Mouse (Mus musculus) midbrain, embryonic 10.5 days (tissue): ENCODE measurements at regions not wholly inside any gene's neighbourhood (a gene's known extent, or its start where the extent isn't known, plus 50 kb on each side); places are given as distances from the start of the nearest gene placed in this dataset.
"Not testable (repeated sequence)": the region's sequence is repeated elsewhere in the genome, so short reads cannot be mapped to it uniquely, and the experiment has no call there.

Experiments
- DNase-seq: peaks from one replicate; pipeline ENCODE4 v3.0.0-alpha.2; 2017; ENCODE audit warnings: low spot score
- H3K27ac ChIP-seq: fragments of 300-500 bp; sonication (generic); replicated peaks from 2 replicates; pipeline ENCODE4 v1.5.1; 2016; ENCODE audit warnings: mild to moderate bottlenecking
- H3K27me3 ChIP-seq: fragments of 300-500 bp; sonication (generic); 2 replicates; pipeline ENCODE4 v1.6.1; 2016; ENCODE audit warnings: low read depth, mild to moderate bottlenecking; ENCODE audit not compliant: poor library complexity, severe bottlenecking
- H3K36me3 ChIP-seq: fragments of 300-500 bp; sonication (generic); 2 replicates; pipeline ENCODE4 v1.6.1; 2016; ENCODE audit warnings: mild to moderate bottlenecking, moderate library complexity
- H3K4me1 ChIP-seq: fragments of 300-500 bp; sonication (generic); 2 replicates; pipeline ENCODE4 v1.6.1; 2016
- H3K4me3 ChIP-seq: fragments of 300-500 bp; sonication (generic); 2 replicates; pipeline ENCODE4 v1.5.1; 2016; ENCODE audit warnings: mild to moderate bottlenecking, moderate library complexity
- H3K9me3 ChIP-seq: fragments of 300-500 bp; sonication (generic); replicated peaks from 2 replicates; pipeline ENCODE4 v1.6.1; 2016; ENCODE audit warnings: mild to moderate bottlenecking
- WGBS: fragments of 180-500 bp; shearing (Covaris S2); methylation state at CpG from one replicate; pipeline ENCODE4 v1.1.7; 2016; 5-methylcytosine and 5-hydroxymethylcytosine counted together

DNA sequence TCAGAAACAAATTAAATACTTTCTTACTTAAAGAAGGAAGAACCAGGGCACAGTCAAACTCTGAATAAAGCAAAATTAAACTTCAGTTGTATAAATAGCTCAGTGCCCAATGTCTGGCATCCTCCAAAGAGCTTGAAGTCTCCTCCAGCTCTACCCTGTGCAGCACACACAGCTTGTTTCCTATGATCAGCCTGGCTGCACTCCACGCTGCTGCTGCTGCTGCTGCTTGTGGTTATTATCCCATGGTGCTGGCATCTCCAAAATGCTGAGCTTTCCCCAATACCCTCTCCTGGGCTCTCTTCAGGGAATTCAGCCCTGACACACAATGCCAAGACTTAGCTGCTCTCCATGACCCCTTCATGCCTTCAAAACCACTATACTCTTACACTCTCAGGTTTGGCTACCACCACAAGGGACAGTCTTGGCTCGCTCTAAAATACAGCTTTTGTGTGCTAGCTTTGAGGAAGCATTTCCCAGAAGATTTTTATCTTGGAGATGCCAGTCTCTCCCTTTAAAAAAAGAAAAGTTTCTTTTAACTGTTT lies 121.0 kb downstream of the Rab10 start:
- not testable (repeated sequence) for H3K4me3 ChIP-seq, H3K36me3 ChIP-seq, H3K4me1 ChIP-seq, H3K9me3 ChIP-seq, H3K27me3 ChIP-seq, H3K27ac ChIP-seq, DNase-seq
- WGBS, result 66% methylated on average over 2 of the region's 2 CpGs

DNA sequence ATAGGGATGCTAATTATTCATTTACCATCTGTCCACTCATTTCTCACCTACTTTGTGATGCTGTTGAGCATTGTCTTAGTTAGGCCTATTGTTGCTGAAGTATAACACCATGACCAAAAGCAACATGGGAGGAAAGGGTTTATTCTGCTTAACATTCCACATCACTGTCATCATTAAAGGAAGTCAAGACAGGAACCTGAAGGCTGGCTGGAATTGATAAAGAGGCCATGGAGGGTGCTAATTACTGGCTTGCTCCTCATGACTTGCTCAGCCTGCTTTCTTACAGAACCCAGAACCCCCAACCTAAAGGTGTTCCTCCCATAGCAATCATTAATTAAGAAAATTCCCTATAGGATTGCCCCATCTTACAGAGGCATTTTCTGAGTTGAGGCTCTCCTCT lies 121.6 kb downstream of the Rab10 start:
- Histone ChIP-seq H3K9me3 (no peaks in the 10 kb centered on the region), H3K4me3 (no peak overlapping the region), H3K4me1 (no peaks in the 10 kb centered on the region), H3K27me3 (no peaks in the 10 kb centered on the region), H3K27ac (no peak overlapping the region), H3K36me3 (no peaks in the 10 kb centered on the region)
- no peak for DNase-seq

DNA sequence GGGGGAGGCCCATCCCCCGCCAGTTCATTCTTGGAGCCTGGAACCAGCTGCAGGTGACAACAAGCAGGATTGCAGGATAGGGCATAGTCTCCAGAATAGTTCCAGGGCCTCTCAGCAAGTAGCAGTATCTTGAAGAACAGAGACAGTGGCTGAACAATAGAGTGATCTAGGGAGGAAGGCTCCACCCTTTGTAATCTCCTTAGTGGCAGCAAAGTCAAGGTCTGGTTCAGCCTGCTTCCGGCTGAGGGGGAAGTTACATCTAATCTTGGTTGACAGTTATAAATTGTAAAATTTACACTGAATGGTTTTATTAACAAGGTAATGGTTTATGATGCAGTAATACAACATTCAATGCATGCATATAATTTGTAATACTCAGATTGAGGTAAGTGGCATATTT lies 136.4 kb downstream of the Rab10 start:
- no peaks in the 10 kb centered on the region for H3K27me3 ChIP-seq
- H3K4me1 ChIP-seq, result peaks cover 7% of the 10 kb centered on the region
- H3K4me3 ChIP-seq, result no peak overlapping the region
- H3K36me3 ChIP-seq, result no peaks in the 10 kb centered on the region
- H3K27ac ChIP-seq, result no peak overlapping the region
- H3K9me3 ChIP-seq, result no peaks in the 10 kb centered on the region
- DNase-seq, result no peak
- 83% methylated on average over 2 of the region's 2 CpGs for WGBS

DNA sequence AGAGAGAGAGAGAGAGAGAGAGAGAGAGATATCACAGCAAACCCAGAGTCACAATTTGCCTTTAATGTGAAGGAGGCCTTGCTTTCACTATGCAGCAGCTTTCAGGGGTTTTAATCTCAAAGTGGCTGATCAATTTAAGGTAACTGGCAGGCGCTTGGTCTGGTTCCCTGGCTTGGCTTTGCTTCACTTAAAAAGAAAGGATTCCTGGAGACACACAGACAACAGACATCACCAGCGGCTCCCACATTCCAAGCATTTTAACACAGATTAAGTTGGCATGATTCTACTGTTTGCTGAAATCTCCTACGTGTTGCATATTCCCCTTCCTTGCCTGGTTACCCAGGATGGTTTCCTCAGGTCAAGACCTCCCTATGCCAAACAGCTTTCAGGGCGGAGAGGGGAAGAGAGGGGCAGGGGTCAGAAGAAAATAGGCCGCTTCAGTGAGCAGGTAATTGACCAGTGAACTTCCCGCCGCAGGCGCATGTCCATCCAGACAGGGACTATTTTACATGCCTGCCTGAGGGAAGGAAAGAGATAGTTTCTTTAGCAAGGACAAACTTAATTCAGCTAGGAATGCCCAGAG lies 140.0 kb downstream of the Rab10 start:
- H3K4me1 ChIP-seq, DNase-seq, H3K36me3 ChIP-seq, H3K9me3 ChIP-seq, H3K27ac ChIP-seq, H3K27me3 ChIP-seq, H3K4me3 ChIP-seq: not testable (repeated sequence)
- 27% methylated on average over 8 of the region's 8 CpGs for WGBS

DNA sequence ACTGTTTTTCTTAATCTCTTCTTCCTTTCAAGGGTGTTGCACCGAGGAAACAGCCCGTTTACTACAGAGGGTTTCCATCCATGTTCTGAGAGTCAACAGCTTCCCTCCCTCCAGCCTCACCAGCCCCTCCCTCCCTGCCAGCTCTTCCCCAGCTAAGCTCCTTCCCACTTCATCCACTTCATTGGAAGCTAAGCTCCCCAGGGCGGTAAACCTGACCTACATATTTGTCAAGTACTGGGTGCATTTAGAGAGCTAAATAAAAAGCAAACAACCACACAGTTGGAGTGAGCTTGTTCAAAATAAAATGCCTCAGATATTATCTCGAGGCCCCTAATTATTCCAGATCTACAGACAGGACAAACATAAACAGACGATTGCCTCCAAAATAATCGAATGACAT lies 148.1 kb downstream of the Rab10 start:
- DNase-seq, H3K36me3 ChIP-seq, H3K27me3 ChIP-seq, H3K27ac ChIP-seq, H3K4me1 ChIP-seq, H3K4me3 ChIP-seq, H3K9me3 ChIP-seq: not testable (repeated sequence)
- WGBS, result 70% methylated on average over 6 of the region's 6 CpGs

DNA sequence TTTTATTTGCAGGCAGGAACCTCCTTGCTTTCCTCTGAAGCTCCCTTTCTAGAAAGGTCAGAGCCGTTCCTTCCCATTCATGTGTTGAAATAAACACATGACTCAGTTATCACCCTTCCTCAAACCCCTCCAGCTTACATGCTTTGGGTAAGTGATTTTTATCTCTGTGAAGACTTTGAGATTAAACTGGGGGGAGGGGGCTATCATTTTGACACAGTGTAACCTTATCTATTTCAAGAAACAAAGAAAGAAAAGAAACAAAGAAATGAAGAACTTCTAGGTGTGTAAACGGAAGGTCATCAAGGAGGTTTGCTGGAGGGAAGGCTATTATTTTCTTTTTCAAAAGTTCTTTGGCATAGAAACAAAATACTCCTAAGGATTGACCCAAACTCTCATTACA lies 151.0 kb downstream of the Rab10 start:
- WGBS, result 91% methylated on average over 2 of the region's 2 CpGs
- not testable (repeated sequence) for H3K36me3 ChIP-seq, H3K27ac ChIP-seq, DNase-seq, H3K4me1 ChIP-seq, H3K9me3 ChIP-seq, H3K4me3 ChIP-seq, H3K27me3 ChIP-seq

DNA sequence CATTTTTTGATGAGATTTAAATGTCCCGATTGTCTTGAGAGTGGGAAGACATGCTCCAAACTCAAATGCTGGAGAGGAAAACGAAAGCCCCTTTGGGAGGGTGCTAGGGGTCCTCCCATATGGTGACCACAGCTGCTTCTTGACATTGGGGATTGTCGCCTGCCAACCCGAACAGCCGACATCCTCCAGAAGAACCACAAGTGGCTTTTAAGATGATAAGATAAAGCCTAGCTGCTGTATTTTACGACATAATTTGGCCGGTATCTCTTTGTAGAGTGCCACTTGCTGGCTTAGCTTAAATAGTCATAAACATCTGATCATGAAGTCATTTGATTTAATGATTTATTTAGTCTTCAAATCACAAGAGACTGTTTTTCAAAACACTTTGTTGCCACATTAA lies 156.1 kb downstream of the Rab10 start:
- H3K4me1 ChIP-seq, DNase-seq, H3K27me3 ChIP-seq, H3K4me3 ChIP-seq, H3K27ac ChIP-seq, H3K36me3 ChIP-seq: not testable (repeated sequence)
- 91% methylated on average over 7 of the region's 7 CpGs for WGBS
- peaks cover 24% of the 10 kb centered on the region for H3K9me3 ChIP-seq

DNA sequence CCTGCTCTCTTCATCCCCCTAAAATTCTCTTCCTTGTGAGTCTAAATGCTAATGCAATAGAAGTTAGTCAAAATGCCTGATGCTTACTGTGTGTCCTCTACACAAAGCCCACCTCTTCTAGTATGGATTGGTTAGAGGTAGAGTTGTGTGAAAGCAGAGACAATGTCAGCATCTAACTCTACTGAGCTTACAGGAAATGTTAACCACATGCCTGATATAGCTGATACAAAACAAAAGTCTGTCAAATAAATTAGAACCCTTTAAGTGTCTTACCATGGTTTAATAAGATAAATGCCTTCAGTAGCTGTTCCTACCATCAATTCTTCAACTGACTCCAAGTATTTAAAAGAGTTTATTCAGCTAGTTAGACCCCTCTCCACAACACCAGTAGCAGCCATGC lies 177.2 kb downstream of the Rab10 start:
- DNase-seq, H3K4me1 ChIP-seq, H3K4me3 ChIP-seq, H3K27me3 ChIP-seq, H3K9me3 ChIP-seq, H3K36me3 ChIP-seq, H3K27ac ChIP-seq: not testable (repeated sequence)

DNA sequence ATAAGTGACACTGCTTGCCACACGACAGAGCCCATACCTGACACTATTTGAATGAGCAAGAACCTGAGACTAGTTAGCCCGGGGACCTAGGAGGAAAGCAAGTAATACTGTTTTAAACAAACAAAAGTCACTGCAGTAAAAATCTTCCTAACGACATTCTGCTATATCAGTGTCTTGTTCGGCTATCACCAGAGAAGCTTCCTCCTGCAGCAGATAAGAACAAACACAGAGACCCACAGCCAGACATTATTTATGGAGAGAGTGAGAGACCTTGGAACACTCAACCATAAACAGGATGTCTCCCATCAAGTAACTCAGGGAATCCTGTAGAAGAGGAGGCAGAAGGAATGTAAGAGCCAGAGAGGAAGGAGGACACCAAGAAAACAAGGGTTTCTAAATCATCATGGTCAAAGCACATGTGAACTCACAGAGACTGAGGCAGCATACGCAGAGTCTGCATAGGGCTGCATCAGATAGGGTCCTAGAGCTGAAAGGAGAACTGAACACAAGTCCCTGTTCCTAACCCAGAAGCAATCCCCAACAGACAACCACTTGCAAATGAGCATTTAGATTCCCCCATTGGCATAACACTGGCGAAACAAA lies 178.5 kb downstream of the Rab10 start:
- H3K36me3 ChIP-seq, H3K4me3 ChIP-seq, H3K9me3 ChIP-seq, H3K27me3 ChIP-seq, H3K4me1 ChIP-seq, H3K27ac ChIP-seq, DNase-seq: not testable (repeated sequence)
- 82% methylated on average over 6 of the region's 6 CpGs for WGBS

DNA sequence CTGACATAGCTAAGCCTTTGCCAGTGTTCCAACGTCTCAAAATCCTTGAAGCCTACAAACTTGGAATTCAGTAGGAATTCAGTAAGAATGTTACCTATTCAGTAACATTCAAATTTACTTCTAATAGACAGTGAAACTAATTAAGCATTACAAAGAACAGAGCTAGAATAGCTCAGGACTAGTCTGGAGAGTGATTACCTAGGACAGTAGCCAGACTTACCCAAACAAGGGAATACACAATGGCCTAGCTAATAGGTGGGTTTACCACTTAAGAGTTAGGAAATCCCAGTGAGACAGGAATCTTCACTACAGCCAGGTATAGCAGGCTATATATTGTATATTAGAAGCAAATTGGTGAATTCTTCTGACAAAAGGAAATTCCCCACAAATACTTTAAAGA lies 182.4 kb downstream of the Rab10 start:
- not testable (repeated sequence) for H3K27me3 ChIP-seq, DNase-seq, H3K36me3 ChIP-seq, H3K9me3 ChIP-seq, H3K4me3 ChIP-seq, H3K27ac ChIP-seq, H3K4me1 ChIP-seq
- WGBS, result 65% methylated on average over 1 of the region's 1 CpGs

DNA sequence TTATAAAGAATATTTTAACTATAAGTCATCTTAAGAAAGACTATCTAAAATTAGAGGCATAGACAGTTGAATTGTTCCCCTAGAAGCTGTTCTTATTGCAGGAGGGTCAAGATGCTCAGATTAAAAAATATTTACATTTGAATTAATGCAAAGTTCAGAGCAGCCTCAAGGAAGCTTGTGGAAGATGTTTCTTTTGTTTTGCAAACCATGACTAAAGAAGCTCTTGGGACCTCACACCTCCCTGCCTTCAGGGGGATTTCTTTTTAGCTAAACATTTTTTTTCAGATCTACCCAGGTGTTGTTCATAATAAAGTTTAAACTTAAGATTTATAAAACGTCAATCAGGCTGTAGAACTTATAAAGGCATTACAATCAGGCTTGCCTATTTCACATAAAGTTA lies 185.7 kb downstream of the Rab10 start:
- Histone ChIP-seq H3K4me1 (no peaks in the 10 kb centered on the region), H3K36me3 (no peaks in the 10 kb centered on the region), H3K27me3 (no peaks in the 10 kb centered on the region), H3K27ac (no peak overlapping the region), H3K4me3 (no peak overlapping the region), H3K9me3 (no peaks in the 10 kb centered on the region)
- DNase-seq, result no peak
- 61% methylated on average over 1 of the region's 1 CpGs for WGBS

DNA sequence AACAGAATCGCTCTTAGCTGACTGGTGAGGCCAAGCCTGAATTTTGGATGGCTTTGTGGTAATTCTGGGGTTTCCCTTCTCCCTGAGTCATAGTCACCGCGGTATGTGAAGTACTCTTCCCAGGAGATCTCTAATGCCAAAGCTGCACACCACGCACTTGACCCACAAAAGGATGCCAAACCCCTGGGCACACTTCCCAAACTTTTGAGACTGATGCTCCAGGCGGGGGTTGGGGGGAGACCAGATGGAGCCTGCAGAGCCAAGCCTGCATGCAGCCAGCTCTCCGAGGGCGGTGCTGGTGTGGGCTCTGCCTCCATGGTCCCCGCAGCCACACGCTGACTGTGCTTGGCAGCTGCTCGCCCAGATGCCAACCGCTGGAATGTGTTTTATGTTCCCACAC lies 199.2 kb downstream of the Rab10 start:
- H3K27ac ChIP-seq, H3K4me3 ChIP-seq, H3K4me1 ChIP-seq, H3K27me3 ChIP-seq, DNase-seq, H3K36me3 ChIP-seq: not testable (repeated sequence)
- WGBS, result 64% methylated on average over 11 of the region's 11 CpGs
- peaks cover 11% of the 10 kb centered on the region; the same call in 1 of the 2 replicates for H3K9me3 ChIP-seq

DNA sequence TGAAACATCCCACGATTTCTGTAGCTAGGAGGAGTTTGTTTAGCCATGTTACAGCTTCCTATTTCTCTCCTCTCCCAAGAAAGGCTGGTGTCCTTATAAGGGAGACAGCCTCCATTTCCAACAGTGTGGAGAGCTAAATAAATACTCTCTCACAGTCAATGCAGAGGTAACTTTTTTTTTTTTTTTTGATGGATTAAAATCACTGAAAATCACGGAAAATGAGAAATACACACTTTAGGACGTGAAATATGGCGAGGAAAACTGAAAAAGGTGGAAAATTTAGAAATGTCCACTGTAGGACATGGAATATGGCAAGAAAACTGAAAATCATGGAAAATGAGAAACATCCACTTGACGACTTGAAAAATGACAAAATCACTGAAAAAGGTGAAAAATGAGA lies 200.1 kb downstream of the Rab10 start:
- H3K9me3 ChIP-seq, result peaks cover 11% of the 10 kb centered on the region; the same call in 1 of the 2 replicates
- not testable (repeated sequence) for H3K27me3 ChIP-seq, H3K36me3 ChIP-seq, DNase-seq, H3K27ac ChIP-seq, H3K4me1 ChIP-seq, H3K4me3 ChIP-seq
- WGBS, result 79% methylated on average over 5 of the region's 5 CpGs

DNA sequence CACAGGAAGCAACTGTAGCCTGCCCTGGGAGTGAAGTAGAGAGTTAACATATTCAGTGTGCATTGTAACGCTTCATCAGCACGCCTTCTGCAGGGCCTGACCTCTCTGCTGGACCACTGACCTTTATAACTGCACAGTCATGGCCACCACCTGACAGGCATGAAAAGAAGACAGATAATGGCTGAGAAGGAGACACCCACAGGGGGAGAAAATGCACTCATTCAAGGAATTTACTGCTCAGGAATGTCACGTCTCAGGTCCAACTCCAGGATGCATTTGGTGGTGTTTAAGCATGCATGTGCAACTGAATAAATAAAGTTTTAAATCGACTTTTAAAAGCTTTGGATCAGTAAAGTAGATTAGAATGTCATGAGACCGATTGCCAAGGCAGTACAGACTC lies 207.8 kb downstream of the Rab10 start:
- H3K4me3 ChIP-seq, H3K4me1 ChIP-seq, H3K9me3 ChIP-seq, H3K36me3 ChIP-seq, H3K27ac ChIP-seq, H3K27me3 ChIP-seq, DNase-seq: not testable (repeated sequence)
- 69% methylated on average over 5 of the region's 5 CpGs for WGBS
